Comparison of ENCODE assay signal across 9 mouse cellular contexts in genomic region chr7:75854231-75854925, GRCm38 (mm10). TPM values are rescaled to one million over a fixed set of nuclear protein-coding genes. Genes with fewer than 3 reads are reported as not detected.
DNase-seq lines count a peak whose midpoint lies in the region; ATAC-seq and TF ChIP-seq lines count a peak whose summit lies in the region.
"Had no signal": no experiment of that assay in that cellular context is flagged by ENCODE, and none has a peak within 500 bp of the region (broad histone marks: within the 10 kb centered on the region; RNA-seq: fewer than 3 reads in every experiment).

No protein-coding gene starts in this region.

- intact Hi-C loops in heart, adult 2 months (cut with DNase I), result no loop called here

- TF ChIP-seq POLR2A in heart, adult 2 months (IDR thresholded peaks at IDR 0.05; ENCODE audit: insufficient read depth, low read depth, low read length), result no peak
- no peak for TF ChIP-seq POLR2A in kidney, adult 2 months (IDR thresholded peaks at IDR 0.05; ENCODE audit: low read depth, low read length)

- 0 out of 2 replicates have a peak overlapping the region, but pooled peaks have one; percentile 5 for H3K27ac ChIP-seq in heart, postnatal 0 days (ENCODE audit: low read depth)
- H3K27ac ChIP-seq in heart, adult 2 months, result no peak overlapping the region; the same call in 1 of the 2 replicates
- no peak overlapping the region for H3K27ac ChIP-seq in kidney, adult 2 months (ENCODE audit: insufficient read depth, low read depth, low read length)
- H3K27ac ChIP-seq in midbrain, embryonic 13.5 days, result peak overlapping the region; percentile 79

- no peaks in the 10 kb centered on the region for H3K27me3 ChIP-seq in heart, postnatal 0 days (ENCODE audit: control insufficient read depth, insufficient read depth, low read length)
- no peaks in the 10 kb centered on the region for H3K27me3 ChIP-seq in heart, adult 2 months (ENCODE audit: control insufficient read depth, insufficient read depth, low read length)
- no peaks in the 10 kb centered on the region for H3K27me3 ChIP-seq in kidney, adult 2 months (replicated peaks; ENCODE audit: control insufficient read depth, insufficient read depth, low read length)
- H3K27me3 ChIP-seq in midbrain, embryonic 13.5 days, result no peaks in the 10 kb centered on the region

- DNase-seq in heart, postnatal 0 days (ENCODE audit: low spot score), result no peak
- no peak for DNase-seq in heart, adult 2 months
- DNase-seq in embryo, embryonic 10.5 days (ENCODE audit: low spot score), result peak; percentile 62
- peak; percentile 81 for DNase-seq in kidney, adult 2 months
- no peak for DNase-seq in gastrocnemius, postnatal 10 days
- DNase-seq in yolk sac, embryonic 10.5 days (ENCODE audit: low spot score), result no peak

- TF ChIP-seq CTCF in heart, postnatal 0 days (IDR thresholded peaks at IDR 0.05; ENCODE audit: low read depth), result no peak
- TF ChIP-seq CTCF in heart, adult 2 months (IDR thresholded peaks at IDR 0.05), result no peak
- no peak for TF ChIP-seq CTCF in kidney, adult 2 months (conservative IDR thresholded peaks at IDR 0.05; ENCODE audit: insufficient read depth, insufficient read length, low read depth, low read length)

- TF ChIP-seq EP300 in heart, postnatal 0 days (IDR thresholded peaks at IDR 0.05; ENCODE audit: low read depth), result no peak
- TF ChIP-seq EP300 in heart, adult 2 months (IDR thresholded peaks at IDR 0.05; ENCODE audit: insufficient read depth, low read depth, low read length), result no peak

- no peak for ATAC-seq in heart, postnatal 0 days (ENCODE audit: insufficient read depth, low read depth)
- peak; percentile 47; the same call in 1 of the 2 replicates for ATAC-seq in midbrain, embryonic 13.5 days
- ATAC-seq in activated CD4-positive, CD25-positive, alpha-beta regulatory T cell, adult 4 months, result no peak

- 42% methylated on average over 6 of the region's 6 CpGs for WGBS in heart, postnatal 0 days
- WGBS in heart, adult 2 months, result 58% methylated on average over 6 of the region's 6 CpGs
- 40% methylated on average over 6 of the region's 6 CpGs for WGBS in kidney, adult 2 months
- 13% methylated on average over 6 of the region's 6 CpGs for WGBS in midbrain, embryonic 13.5 days

- H3K9ac ChIP-seq in heart, postnatal 0 days (replicated peaks; ENCODE audit: low read depth, low read length), result no peak overlapping the region
- no peak overlapping the region for H3K9ac ChIP-seq in heart, adult 2 months (ENCODE audit: low read depth, low read length)
- peak overlapping the region; percentile 34; the same call in 1 of the 2 replicates for H3K9ac ChIP-seq in midbrain, embryonic 13.5 days (replicated peaks)

- no peaks in the 10 kb centered on the region for H3K79me2 ChIP-seq in heart, adult 2 months (replicated peaks; ENCODE audit: control insufficient read depth, insufficient read depth, low read length)

- no peak overlapping the region for H3K4me2 ChIP-seq in heart, postnatal 0 days (ENCODE audit: low read depth, low read length)
- H3K4me2 ChIP-seq in midbrain, embryonic 13.5 days (replicated peaks), result peak overlapping the region; percentile 22

- H3K4me3 ChIP-seq in heart, postnatal 0 days (ENCODE audit: low read depth, low read length), result no peak overlapping the region
- no peak overlapping the region for H3K4me3 ChIP-seq in heart, adult 2 months
- no peak overlapping the region for H3K4me3 ChIP-seq in kidney, adult 2 months (ENCODE audit: insufficient read depth, low read depth, low read length)
- no peak overlapping the region for H3K4me3 ChIP-seq in midbrain, embryonic 13.5 days (replicated peaks)
- H3K4me3 ChIP-seq: erythroblast, embryonic 14.5 days had no signal

- H3K36me3 ChIP-seq in heart, postnatal 0 days (replicated peaks; ENCODE audit: control insufficient read depth, insufficient read depth, low read length), result no peaks in the 10 kb centered on the region
- H3K36me3 ChIP-seq in heart, adult 2 months (ENCODE audit: control insufficient read depth, insufficient read depth, low read length), result peaks cover 3% of the 10 kb centered on the region; the same call in 1 of the 2 replicates
- no peaks in the 10 kb centered on the region for H3K36me3 ChIP-seq in kidney, adult 2 months (ENCODE audit: control insufficient read depth, insufficient read depth, low read length)
- 0 out of 2 replicates have a peak, but pooled peaks cover under 1% of the 10 kb centered on the region for H3K36me3 ChIP-seq in midbrain, embryonic 13.5 days

- H3K4me1 ChIP-seq in heart, postnatal 0 days (ENCODE audit: control insufficient read depth, insufficient read depth), result peaks cover 25% of the 10 kb centered on the region
- H3K4me1 ChIP-seq in heart, adult 2 months (ENCODE audit: control insufficient read depth, insufficient read depth, low read length), result peaks cover 6% of the 10 kb centered on the region
- peaks cover 34% of the 10 kb centered on the region for H3K4me1 ChIP-seq in kidney, adult 2 months (ENCODE audit: control insufficient read depth, insufficient read depth, low read length)
- peaks cover 62% of the 10 kb centered on the region for H3K4me1 ChIP-seq in midbrain, embryonic 13.5 days (replicated peaks)

- H3K9me3 ChIP-seq in heart, postnatal 0 days (replicated peaks; ENCODE audit: control insufficient read depth, low read length), result no peaks in the 10 kb centered on the region
- H3K9me3 ChIP-seq in midbrain, embryonic 13.5 days, result no peaks in the 10 kb centered on the region

RNA-seq across cellular contexts. Expression of gene Klhl25, which starts 6.3 kb away (rescaled TPM):
- total RNA-seq in heart, postnatal 0 days (2014; rRNA removed; ENCODE audit: low replicate concordance), result 15.0 and 20.7 TPM in 2 replicates
- 4.9 and 5.7 TPM in 2 replicates for polyA plus RNA-seq in heart, postnatal 0 days (2015; fragmentation: Nextera tagmentation; extraction: Ambion mirVana)
- 1 to 10 TPM; 4.8 to 6.4 TPM for total RNA-seq in heart, adult 2 months (2021)
- 5.9 and 7.1 TPM in 2 replicates for polyA plus RNA-seq in heart, adult 2 months (2012; rRNA removed)
- 11.7 and 11.8 TPM in 2 replicates for polyA plus RNA-seq in kidney, adult 2 months (2012; rRNA removed)
- polyA plus RNA-seq in midbrain, embryonic 13.5 days (2015; fragmentation: Nextera tagmentation; extraction: Ambion mirVana), result 22.6 and 25.8 TPM in 2 replicates
- total RNA-seq in gastrocnemius, postnatal 10 days (2021), result 1 to 10 TPM; 3.5 to 5.0 TPM
- polyA plus RNA-seq in activated CD4-positive, CD25-positive, alpha-beta regulatory T cell, adult 4 months (2017; shearing (Covaris generic)), result 10 to 100 TPM; 10.6 to 18.5 TPM

Comparison
In these comparisons a context has a peak if more than half of its experiments do, and no peak if none do; other contexts are left out.
1. H3K27ac ChIP-seq: peak in heart, postnatal 0 days (single experiment) and midbrain, embryonic 13.5 days (single experiment); none in heart, adult 2 months (single experiment) and kidney, adult 2 months (single experiment).
2. DNase-seq: peak in embryo, embryonic 10.5 days (single experiment) and kidney, adult 2 months (single experiment); none in heart, postnatal 0 days (single experiment), heart, adult 2 months (0 of 2), gastrocnemius, postnatal 10 days (single experiment) and yolk sac, embryonic 10.5 days (single experiment).